Mouse (Mus musculus): ENCODE measurements around the gene Shisal2a. TPM values are rescaled to one million over a fixed set of nuclear protein-coding genes. Genes with fewer than 3 reads are reported as not detected.

Shisal2a gene
- polyA plus RNA-seq, 1 experiment from 2014 or later, result 3.9 TPM

DNA sequence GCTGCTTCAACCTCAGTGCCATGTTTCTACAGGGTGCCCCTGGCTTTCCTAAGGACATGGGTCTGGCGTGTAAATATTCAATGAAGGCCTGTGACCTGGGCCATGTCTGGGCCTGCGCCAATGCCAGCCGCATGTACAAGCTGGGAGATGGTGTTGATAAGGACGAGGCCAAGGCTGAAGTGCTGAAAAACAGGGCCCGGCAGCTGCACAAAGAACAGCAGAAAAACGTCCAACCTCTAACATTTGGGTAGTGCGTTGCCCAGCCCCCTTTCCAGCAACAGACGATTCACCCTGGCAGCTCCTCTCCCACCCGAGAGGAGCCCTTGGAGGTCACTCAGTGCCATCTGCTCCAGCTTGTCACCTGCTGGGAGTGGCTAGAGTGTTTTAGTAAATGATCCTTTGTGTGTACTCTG, 44.8 kb downstream of the Shisal2a start:
- H3K4me3 ChIP-seq (ENCODE audit: low read depth, low read length), result no peak overlapping the region

DNA sequence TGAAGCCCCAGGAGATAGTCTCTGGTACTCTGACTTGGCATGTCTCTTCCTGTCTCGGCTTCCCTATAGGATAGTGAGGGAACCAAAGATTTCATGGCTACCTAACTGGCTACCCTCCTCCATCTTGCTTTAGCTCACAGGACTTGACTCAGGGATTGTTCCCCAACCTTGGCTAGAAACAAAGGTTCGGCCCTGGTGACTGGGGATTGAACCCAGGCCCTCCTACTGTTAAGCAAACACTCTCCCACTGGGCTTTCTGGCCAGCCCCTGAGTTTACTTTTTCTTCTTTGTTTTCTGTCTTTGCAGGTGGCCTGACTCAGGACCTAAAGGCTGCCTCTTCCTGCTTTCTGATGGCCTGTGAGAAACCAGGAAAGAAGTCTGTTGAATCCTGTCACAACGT, 45.3 kb downstream of the Shisal2a start:
- no peak overlapping the region for H3K4me2 ChIP-seq (ENCODE audit: low read depth, low read length)
- no peak for ATAC-seq (ENCODE audit: low read depth)
- DNase-seq (ENCODE audit: low spot score), result no peak
- H3K9ac ChIP-seq (ENCODE audit: low read depth, low read length), result no peak overlapping the region
- 49% methylated on average over 3 of the region's 3 CpGs for WGBS
- no peak overlapping the region for H3K4me3 ChIP-seq (ENCODE audit: low read depth, low read length)
- H3K9me3 ChIP-seq (ENCODE audit: control insufficient read depth, low read length), result no peaks in the 10 kb centered on the region
- H3K36me3 ChIP-seq (ENCODE audit: control insufficient read depth, insufficient read depth, low read length), result peaks cover 54% of the 10 kb centered on the region
- H3K27ac ChIP-seq (replicated peaks; ENCODE audit: low read depth, low read length), result no peak overlapping the region
- no peaks in the 10 kb centered on the region for H3K4me1 ChIP-seq (ENCODE audit: control insufficient read depth, insufficient read depth, low read length)
- H3K27me3 ChIP-seq (replicated peaks; ENCODE audit: control insufficient read depth, insufficient read depth, low read length), result no peaks in the 10 kb centered on the region

More for the DNA sequence above, 44.8 kb downstream of the Shisal2a start:
- peak; percentile 35; the same call in 1 of the 2 replicates for ATAC-seq (ENCODE audit: low read depth)
- no peak overlapping the region; the same call in 1 of the 2 replicates for H3K27ac ChIP-seq (replicated peaks; ENCODE audit: low read depth, low read length)
- H3K36me3 ChIP-seq (ENCODE audit: control insufficient read depth, insufficient read depth, low read length), result peaks cover 49% of the 10 kb centered on the region
- DNase-seq (ENCODE audit: low spot score), result peak; percentile 56
- no peaks in the 10 kb centered on the region for H3K27me3 ChIP-seq (replicated peaks; ENCODE audit: control insufficient read depth, insufficient read depth, low read length)
- 77% methylated on average over 9 of the region's 9 CpGs for WGBS
- H3K4me1 ChIP-seq (ENCODE audit: control insufficient read depth, insufficient read depth, low read length), result no peaks in the 10 kb centered on the region
- H3K9ac ChIP-seq (ENCODE audit: low read depth, low read length), result no peak overlapping the region
- H3K9me3 ChIP-seq (ENCODE audit: control insufficient read depth, low read length), result no peaks in the 10 kb centered on the region
- no peak overlapping the region for H3K4me2 ChIP-seq (ENCODE audit: low read depth, low read length)

DNA sequence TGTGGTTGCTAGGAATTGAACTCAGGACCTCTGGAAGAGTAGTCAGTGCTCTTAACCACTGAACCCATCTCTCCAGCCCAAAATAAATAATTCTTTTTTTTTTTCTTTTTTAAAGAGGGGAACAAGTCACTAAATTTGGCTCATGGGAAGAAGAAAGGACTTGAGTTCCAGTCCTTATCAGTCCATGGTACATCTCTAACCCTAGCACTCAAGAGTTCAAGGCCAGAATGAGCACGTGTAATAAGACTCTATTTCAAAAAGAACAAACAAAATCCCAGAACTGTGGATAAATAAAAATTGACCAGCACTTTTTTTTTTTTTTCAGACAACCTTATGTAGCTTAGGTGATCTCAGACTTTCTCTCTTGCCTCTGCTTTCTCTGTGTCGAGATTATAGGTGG, 46.4 kb downstream of the Shisal2a start:
- WGBS, result 78% methylated on average over 2 of the region's 2 CpGs
- H3K4me2 ChIP-seq (ENCODE audit: low read depth, low read length), result no peak overlapping the region
- DNase-seq (ENCODE audit: low spot score), result no peak
- no peak overlapping the region for H3K27ac ChIP-seq (replicated peaks; ENCODE audit: low read depth, low read length)
- H3K27me3 ChIP-seq (replicated peaks; ENCODE audit: control insufficient read depth, insufficient read depth, low read length), result no peaks in the 10 kb centered on the region
- no peaks in the 10 kb centered on the region for H3K4me1 ChIP-seq (ENCODE audit: control insufficient read depth, insufficient read depth, low read length)
- no peak overlapping the region for H3K9ac ChIP-seq (ENCODE audit: low read depth, low read length)
- H3K36me3 ChIP-seq (ENCODE audit: control insufficient read depth, insufficient read depth, low read length), result peaks cover 63% of the 10 kb centered on the region
- H3K9me3 ChIP-seq (ENCODE audit: control insufficient read depth, low read length), result no peaks in the 10 kb centered on the region
- no peak for ATAC-seq (ENCODE audit: low read depth)
- no peak overlapping the region for H3K4me3 ChIP-seq (ENCODE audit: low read depth, low read length)

DNA sequence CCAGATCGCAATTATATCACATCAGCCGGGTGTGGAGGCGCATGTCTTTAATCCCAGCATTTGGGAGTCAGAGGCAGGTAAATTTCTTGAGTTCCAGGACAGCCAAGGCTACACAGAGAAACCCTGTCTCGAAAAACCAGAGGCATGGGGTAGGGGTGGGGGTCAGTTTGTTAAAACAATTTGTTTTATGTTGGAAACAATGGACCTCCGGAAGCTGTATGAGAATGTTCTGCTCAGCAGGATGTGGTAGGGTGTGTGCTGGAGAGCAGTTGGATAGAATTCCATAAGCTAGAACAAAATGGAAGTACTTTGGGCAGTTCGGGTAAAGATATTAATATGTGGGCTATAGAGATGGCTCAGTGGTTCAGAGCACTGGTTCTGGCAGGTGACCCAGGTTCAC, 47.7 kb downstream of the Shisal2a start:
- no peak for DNase-seq (ENCODE audit: low spot score)
- WGBS, result 85% methylated on average over 6 of the region's 6 CpGs
- Histone ChIP-seq H3K4me1 (ENCODE audit: control insufficient read depth, insufficient read depth, low read length) (no peaks in the 10 kb centered on the region), H3K27me3 (replicated peaks; ENCODE audit: control insufficient read depth, insufficient read depth, low read length) (no peaks in the 10 kb centered on the region), H3K36me3 (ENCODE audit: control insufficient read depth, insufficient read depth, low read length) (peaks cover 62% of the 10 kb centered on the region), H3K9me3 (ENCODE audit: control insufficient read depth, low read length) (no peaks in the 10 kb centered on the region), H3K4me3 (ENCODE audit: low read depth, low read length) (no peak overlapping the region), H3K4me2 (ENCODE audit: low read depth, low read length) (no peak overlapping the region), H3K27ac (replicated peaks; ENCODE audit: low read depth, low read length) (no peak overlapping the region), H3K9ac (ENCODE audit: low read depth, low read length) (no peak overlapping the region)
- ATAC-seq (ENCODE audit: low read depth), result no peak

DNA sequence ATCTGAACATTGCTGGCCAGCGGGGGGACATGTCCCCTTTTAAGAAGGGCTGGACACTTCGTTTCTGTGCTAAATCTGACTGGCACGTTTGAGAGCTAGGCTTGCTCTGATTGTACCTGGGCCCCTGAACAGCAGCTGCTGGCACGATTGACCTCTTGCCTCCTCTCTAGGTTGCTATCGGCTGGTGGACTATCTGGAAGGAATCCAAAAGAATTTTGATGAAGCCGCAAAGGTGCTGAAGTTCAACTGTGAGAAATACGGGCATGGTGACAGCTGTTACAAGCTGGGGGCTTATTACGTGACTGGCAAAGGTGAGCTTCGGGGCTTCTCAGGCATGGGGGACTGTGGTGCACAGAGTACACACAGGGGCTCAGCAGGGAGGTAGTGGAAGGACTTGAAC, 51.1 kb downstream of the Shisal2a start:
- Histone ChIP-seq H3K4me1 (ENCODE audit: control insufficient read depth, insufficient read depth, low read length) (no peaks in the 10 kb centered on the region), H3K4me2 (ENCODE audit: low read depth, low read length) (no peak overlapping the region), H3K36me3 (ENCODE audit: control insufficient read depth, insufficient read depth, low read length) (peaks cover 47% of the 10 kb centered on the region), H3K9ac (ENCODE audit: low read depth, low read length) (no peak overlapping the region), H3K9me3 (ENCODE audit: control insufficient read depth, low read length) (no peaks in the 10 kb centered on the region), H3K27ac (replicated peaks; ENCODE audit: low read depth, low read length) (no peak overlapping the region), H3K27me3 (replicated peaks; ENCODE audit: control insufficient read depth, insufficient read depth, low read length) (no peaks in the 10 kb centered on the region), H3K4me3 (ENCODE audit: low read depth, low read length) (no peak overlapping the region)
- no peak for ATAC-seq (ENCODE audit: low read depth)
- DNase-seq (ENCODE audit: low spot score), result no peak
- WGBS, result 82% methylated on average over 9 of the region's 9 CpGs

DNA sequence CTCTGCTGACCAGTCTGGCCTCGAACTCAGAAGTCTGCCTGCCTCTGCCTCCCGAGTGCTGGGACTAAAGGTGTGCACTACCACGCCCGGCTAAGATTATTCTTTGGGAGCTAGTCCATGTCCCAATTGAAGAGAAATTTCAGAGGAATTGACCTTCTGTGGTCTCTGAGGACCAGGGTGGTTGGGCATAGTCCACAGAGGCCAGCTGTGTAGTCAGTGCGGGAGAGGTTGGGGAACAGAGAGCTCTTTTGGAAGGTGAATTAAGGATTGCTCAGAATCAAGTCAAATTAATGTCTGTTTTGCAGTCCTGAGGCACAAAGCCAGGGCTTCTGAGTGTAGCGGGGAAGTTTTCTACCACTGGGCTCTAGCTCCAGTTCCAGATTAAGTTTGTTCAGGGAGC, 53.3 kb downstream of the Shisal2a start:
- Histone ChIP-seq H3K9ac (ENCODE audit: low read depth, low read length) (no peak overlapping the region), H3K36me3 (ENCODE audit: control insufficient read depth, insufficient read depth, low read length) (peaks cover 26% of the 10 kb centered on the region), H3K27me3 (replicated peaks; ENCODE audit: control insufficient read depth, insufficient read depth, low read length) (no peaks in the 10 kb centered on the region), H3K4me2 (ENCODE audit: low read depth, low read length) (no peak overlapping the region), H3K4me3 (ENCODE audit: low read depth, low read length) (no peak overlapping the region), H3K27ac (replicated peaks; ENCODE audit: low read depth, low read length) (no peak overlapping the region), H3K9me3 (ENCODE audit: control insufficient read depth, low read length) (no peaks in the 10 kb centered on the region), H3K4me1 (ENCODE audit: control insufficient read depth, insufficient read depth, low read length) (no peaks in the 10 kb centered on the region)
- ATAC-seq (ENCODE audit: low read depth) (no peak), DNase-seq (ENCODE audit: low spot score) (no peak)
- WGBS, result 96% methylated on average over 6 of the region's 6 CpGs

DNA sequence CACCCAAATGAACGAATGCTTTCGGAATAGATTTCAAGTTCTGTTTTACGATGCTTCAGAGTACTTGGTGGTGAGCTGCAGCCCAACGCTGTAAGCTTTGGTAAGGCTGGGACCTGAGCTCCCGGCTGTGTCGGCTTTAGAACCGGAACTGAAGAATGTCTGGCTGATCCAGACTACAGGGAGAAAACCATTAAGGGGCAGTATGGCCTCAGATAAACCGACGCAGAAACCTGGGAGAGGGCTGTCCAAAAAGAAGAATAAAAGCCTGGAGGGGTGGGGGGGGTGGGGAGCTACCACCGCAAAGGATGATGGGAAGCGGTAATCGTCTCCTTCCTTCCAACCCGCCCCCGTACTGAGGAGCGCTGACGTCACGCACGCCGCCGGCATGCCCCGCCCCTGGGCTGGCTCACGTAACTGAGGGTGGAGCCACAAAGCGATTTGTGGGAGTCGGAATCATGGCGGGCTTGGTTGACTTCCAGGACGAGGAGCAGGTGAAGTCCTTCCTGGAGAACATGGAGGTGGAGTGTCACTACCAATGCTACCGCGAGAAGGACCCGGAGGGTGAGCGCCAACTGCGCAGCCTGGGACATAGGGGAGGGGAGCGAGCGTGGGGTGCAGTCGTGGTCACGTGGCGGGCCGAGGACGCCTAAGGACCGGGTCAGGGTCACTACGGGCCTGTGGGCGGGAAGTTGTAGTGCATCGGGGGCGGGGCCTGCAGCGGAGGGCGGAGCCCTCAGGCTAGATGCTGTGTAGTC, 55.2 kb downstream of the Shisal2a start, which contains the start of gene Coa7:
Gene Coa7 (plus strand): TSS at position 411 of the 755 bp plus-strand sequence.
- Histone ChIP-seq H3K4me1 (ENCODE audit: control insufficient read depth, insufficient read depth, low read length) (no peaks in the 10 kb centered on the region), H3K36me3 (ENCODE audit: control insufficient read depth, insufficient read depth, low read length) (peaks cover 10% of the 10 kb centered on the region), H3K9ac (ENCODE audit: low read depth, low read length) (peak within 1 kb of the TSS; percentile 70), H3K27ac (replicated peaks; ENCODE audit: low read depth, low read length) (peak within 1 kb of the TSS; percentile 94), H3K4me3 (ENCODE audit: low read depth, low read length) (peak within 1 kb of the TSS; percentile 67), H3K4me2 (ENCODE audit: low read depth, low read length) (peak within 1 kb of the TSS; percentile 60), H3K27me3 (replicated peaks; ENCODE audit: control insufficient read depth, insufficient read depth, low read length) (no peaks in the 10 kb centered on the region), H3K9me3 (ENCODE audit: control insufficient read depth, low read length) (no peaks in the 10 kb centered on the region)
- DNase-seq (ENCODE audit: low spot score), result peak; percentile 97
- under 1% methylated on average over 32 of the region's 45 CpGs for WGBS
- peak; percentile 94 for ATAC-seq (ENCODE audit: low read depth)

DNA sequence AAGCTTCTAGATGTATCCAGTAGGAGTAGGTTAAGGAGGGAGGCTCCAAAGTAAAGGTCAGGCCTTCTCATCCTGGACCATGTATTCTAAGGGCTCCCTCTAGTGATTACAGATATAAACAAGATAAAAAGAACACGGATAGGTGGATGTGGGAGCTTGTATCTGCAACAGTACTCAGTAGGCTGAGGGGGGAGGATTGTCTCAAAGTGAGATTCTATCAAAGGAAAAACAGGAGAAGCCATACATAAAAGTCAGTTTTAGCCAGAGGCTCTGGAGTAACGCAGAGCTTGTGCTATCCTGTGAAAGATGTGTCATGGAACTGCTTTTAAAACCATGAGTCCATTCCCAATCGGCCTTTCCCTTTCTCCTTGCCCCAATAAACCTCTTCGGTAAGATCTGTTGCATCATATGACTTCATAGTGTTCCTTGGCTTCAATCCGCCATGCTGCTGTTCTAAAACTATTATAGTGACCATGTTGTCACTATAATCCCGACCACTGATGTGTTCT, 56.0 kb downstream of the Shisal2a start:
- H3K4me1 ChIP-seq (ENCODE audit: control insufficient read depth, insufficient read depth, low read length), result no peaks in the 10 kb centered on the region
- peak overlapping the region; percentile 67 for H3K4me3 ChIP-seq (ENCODE audit: low read depth, low read length)
- H3K4me2 ChIP-seq (ENCODE audit: low read depth, low read length), result peak overlapping the region; percentile 60
- H3K36me3 ChIP-seq (ENCODE audit: control insufficient read depth, insufficient read depth, low read length), result peaks cover 2% of the 10 kb centered on the region; the same call in 1 of the 2 replicates
- H3K27ac ChIP-seq (replicated peaks; ENCODE audit: low read depth, low read length), result peak overlapping the region; percentile 94
- 44% methylated on average over 6 of the region's 6 CpGs for WGBS
- H3K9me3 ChIP-seq (ENCODE audit: control insufficient read depth, low read length), result no peaks in the 10 kb centered on the region
- no peaks in the 10 kb centered on the region for H3K27me3 ChIP-seq (replicated peaks; ENCODE audit: control insufficient read depth, insufficient read depth, low read length)
- peak; percentile 74 for DNase-seq (ENCODE audit: low spot score)
- peak; percentile 24; the same call in 1 of the 2 replicates for ATAC-seq (ENCODE audit: low read depth)
- H3K9ac ChIP-seq (ENCODE audit: low read depth, low read length), result peak overlapping the region; percentile 70
